Mouse (Mus musculus): ENCODE data around the gene Tmem132b.

DNA sequence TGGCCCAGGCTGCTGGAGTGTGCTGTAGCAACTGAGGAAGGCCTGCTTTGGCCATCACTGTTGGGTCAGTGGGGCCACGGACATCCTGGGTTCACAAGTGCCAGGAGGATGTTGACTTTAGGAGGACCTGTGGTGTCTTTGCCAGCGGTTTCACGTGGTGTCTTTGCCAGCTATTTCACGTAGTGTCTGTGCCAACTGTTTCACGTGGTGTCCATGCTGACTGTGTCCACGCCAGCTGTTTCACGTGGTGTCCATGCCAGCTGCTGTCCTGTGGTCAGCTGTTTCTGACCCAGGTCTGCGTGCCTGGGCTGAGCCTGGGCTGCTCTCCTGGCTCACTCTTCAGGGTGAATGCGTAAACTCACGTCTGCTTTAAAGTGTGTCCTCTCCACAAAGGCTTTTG is 35.9 kb upstream of the Tmem132b start:
- no peak for TF ChIP-seq GATA1 (IDR thresholded peaks at IDR 0.05; ENCODE audit: borderline replicate concordance, low read length)
- no peak for TF ChIP-seq FLI1 (IDR thresholded peaks at IDR 0.05; ENCODE audit: low read length)
